Comparison of ENCODE assay signal across 8 mouse cellular contexts in the genomic region with DNA sequence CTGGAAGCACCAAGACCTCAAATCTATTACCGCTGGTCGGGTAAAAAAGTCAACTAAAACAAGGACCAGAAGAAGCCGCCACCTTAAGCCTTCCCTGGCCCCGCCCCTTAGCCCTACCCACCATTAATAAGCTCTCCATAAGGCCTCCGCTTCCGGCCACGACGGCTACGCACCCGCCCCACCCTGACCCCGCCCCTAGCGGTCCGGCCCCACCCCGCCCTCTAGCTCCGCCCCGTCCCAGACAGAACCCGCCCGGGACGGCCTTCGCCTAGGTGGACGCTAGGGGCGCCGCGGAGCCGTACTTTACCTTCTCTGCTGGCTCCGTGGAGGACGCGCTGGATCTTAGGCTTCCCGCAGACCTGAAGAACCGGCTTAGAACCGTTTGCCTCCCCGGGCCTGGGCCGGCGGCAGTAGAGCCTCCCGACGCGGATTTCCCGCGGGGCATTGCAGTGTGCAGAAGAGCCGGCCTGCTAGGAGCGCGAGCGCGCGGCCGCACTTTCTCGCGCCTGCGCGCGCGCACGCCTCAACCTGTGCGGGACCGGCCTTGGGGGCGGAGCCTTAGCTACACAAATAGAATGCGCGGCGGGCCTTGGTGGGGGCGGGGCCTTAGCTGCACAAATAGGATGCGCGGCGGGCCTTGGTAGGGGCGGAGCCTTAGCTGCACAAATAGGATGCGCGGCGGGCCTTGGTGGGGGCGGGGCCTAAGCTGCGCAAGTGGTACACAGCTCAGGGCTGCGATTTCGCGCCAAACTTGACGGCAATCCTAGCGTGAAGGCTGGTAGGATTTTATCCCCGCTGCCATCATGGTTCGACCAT. TPM values are rescaled to one million over a fixed set of nuclear protein-coding genes. Genes with fewer than 3 reads are reported as not detected.
DNase-seq lines count a peak whose midpoint lies in the region; ATAC-seq and TF ChIP-seq lines count a peak whose summit lies in the region.

Dhfr (plus strand) TSS at position 271 of the 816 bp plus-strand sequence.
Msh3 (minus strand) TSS at position 548 of the 816 bp plus-strand sequence.

- DNase-seq in ES-E14 (ENCODE audit: low read depth, low spot score): peak; percentile 95
- peak; percentile 98 for DNase-seq in cerebellum, adult 11-12 months
- peak; percentile 92 for DNase-seq in heart, postnatal 25 days (ENCODE audit: low spot score)
- peak; percentile 95 to 98 for DNase-seq in layer of hippocampus, adult 18-20 months (ENCODE audit: low spot score in 2 of 2)
- peak; percentile 98 for DNase-seq in lung, adult 2 months
- peak; percentile 93 to 95 for DNase-seq in thymus, adult 18-20 months

- H3K4me3 ChIP-seq in ES-E14 (ENCODE audit: insufficient read depth in 1 of 2, low read depth in 1 of 2, low read length in 2 of 2, poor library complexity in 1 of 2, severe bottlenecking in 1 of 2): peak within 1 kb of the TSS; percentile 96 to 100
- peak within 1 kb of the TSS; percentile 80 for H3K4me3 ChIP-seq in forebrain, embryonic 15.5 days
- peak within 1 kb of the TSS; percentile 94 for H3K4me3 ChIP-seq in lung, adult 2 months (replicated peaks; ENCODE audit: extremely low read depth, low read depth, low read length)

- H3K4me2 ChIP-seq in forebrain, embryonic 15.5 days (replicated peaks): peak within 1 kb of the TSS; percentile 90

- in situ Hi-C loops in ES-E14 (cut with MboI; ENCODE audit: low sequenced_read_pairs in 2 of 2, unreplicated experiment in 2 of 2): no loop called here

- H3K27me3 ChIP-seq in forebrain, embryonic 15.5 days: no peaks in the 10 kb centered on the region

- ATAC-seq in forebrain, embryonic 15.5 days (replicated peaks): peak; percentile 98
- peak; percentile 86 for ATAC-seq in neutrophil, adult 5-6 weeks (ENCODE audit: extremely low read depth, insufficient number of reproducible peaks, low FRiP score, poor library complexity, severe bottlenecking)

- intact Hi-C loops in heart, postnatal 25 days (cut with DNase I): loop anchor here (5.0 kb wide), 1 partner anchor 388 kb away; no protein-coding TSS in a partner anchor

- H3K36me3 ChIP-seq in ES-E14 (ENCODE audit: control insufficient read depth, insufficient read depth, low read length, poor library complexity, severe bottlenecking): peaks cover 15% of the 10 kb centered on the region
- no peaks in the 10 kb centered on the region for H3K36me3 ChIP-seq in forebrain, embryonic 15.5 days

- H3K4me1 ChIP-seq in ES-E14 (ENCODE audit: control insufficient read depth in 2 of 2, insufficient read depth in 2 of 2, low read length in 2 of 2, poor library complexity in 1 of 2): peaks cover 0 to 4% of the 10 kb centered on the region in 2 experiments; a peak in 1 of 4 replicates
- H3K4me1 ChIP-seq in forebrain, embryonic 15.5 days: peaks cover 20% of the 10 kb centered on the region
- H3K4me1 ChIP-seq in lung, adult 2 months (ENCODE audit: control insufficient read depth, insufficient read depth, low read length): peaks cover 2% of the 10 kb centered on the region; the same call in 1 of the 2 replicates

- peak within 1 kb of the TSS; percentile 87 for H3K27ac ChIP-seq in ES-E14 (ENCODE audit: insufficient read depth, low read depth, low read length, poor library complexity, severe bottlenecking)
- H3K27ac ChIP-seq in forebrain, embryonic 15.5 days (replicated peaks): peak within 1 kb of the TSS; percentile 94

- peak; percentile 39; the same call in 1 of the 2 replicates for TF ChIP-seq POLR2A in lung, adult 2 months (IDR thresholded peaks at IDR 0.05; ENCODE audit: borderline replicate concordance, extremely low read depth, low read depth, low read length)

- peak; percentile 49; the same call in 1 of the 2 replicates for TF ChIP-seq CTCF in lung, adult 2 months (IDR thresholded peaks at IDR 0.05; ENCODE audit: insufficient read depth, low read length)

- peak within 1 kb of the TSS; percentile 95 for H3K9ac ChIP-seq in ES-E14 (ENCODE audit: insufficient read depth, low read depth, low read length, poor library complexity, severe bottlenecking)
- H3K9ac ChIP-seq in forebrain, embryonic 15.5 days (replicated peaks): peak within 1 kb of the TSS; percentile 68

- H3K9me3 ChIP-seq in ES-E14 (ENCODE audit: control insufficient read depth, insufficient read depth, low read depth, low read length): no peaks in the 10 kb centered on the region
- H3K9me3 ChIP-seq in forebrain, embryonic 15.5 days: no peaks in the 10 kb centered on the region

- under 1% methylated on average over 76 of the region's 76 CpGs for WGBS in forebrain, embryonic 15.5 days
- WGBS in lung, adult 2 months: under 1% methylated on average over 75 of the region's 76 CpGs

TF ChIP-seq in ES-E14, 5 proteins besides CTCF, POLR2A, EP300 and RAD21:
- TF ChIP-seq ZC3H11A (IDR thresholded peaks at IDR 0.05; ENCODE audit: borderline replicate concordance, low read depth, low read length) (no peak), HCFC1 (IDR thresholded peaks at IDR 0.05; ENCODE audit: borderline replicate concordance, insufficient read depth, low read length) (no peak), ZNF384 (IDR thresholded peaks at IDR 0.05; ENCODE audit: low read depth, low read length) (no peak), MAFK (IDR thresholded peaks at IDR 0.05; ENCODE audit: insufficient read depth, low read depth, low read length) (no peak), CHD2 (IDR thresholded peaks at IDR 0.05; ENCODE audit: low read depth, low read length) (no peak)

RNA-seq across cellular contexts. Expression of gene Dhfr, which starts in this region (rescaled TPM):
- total RNA-seq in ES-E14 (2012; rRNA removed): 8.6 and 15.7 TPM in 2 replicates
- 8.9 and 10.0 TPM in 2 replicates for polyA plus RNA-seq in forebrain, embryonic 15.5 days (2015; fragmentation: Nextera tagmentation; extraction: Ambion mirVana)
- under 1 TPM; 0.61 to 0.96 TPM for total RNA-seq in heart, postnatal 25 days (2021)
- total RNA-seq in layer of hippocampus, adult 18-20 months (2021): 1 to 10 TPM in 1 of 2 experiments, under 1 TPM in 1; 0.99 to 1.5 TPM
- polyA plus RNA-seq in lung, adult 2 months (2012; rRNA removed): 0.45 and 0.57 TPM in 2 replicates
- total RNA-seq in neutrophil, adult 5-6 weeks (2017): 1.1 and 2.2 TPM in 2 replicates

RNA-seq across cellular contexts. Expression of gene Msh3, which starts in this region (rescaled TPM):
- 32.8 and 33.0 TPM in 2 replicates for total RNA-seq in ES-E14 (2012; rRNA removed)
- 28.4 and 28.5 TPM in 2 replicates for polyA plus RNA-seq in forebrain, embryonic 15.5 days (2015; fragmentation: Nextera tagmentation; extraction: Ambion mirVana)
- total RNA-seq in heart, postnatal 25 days (2021): 10 to 100 TPM in 1 of 2 experiments, 1 to 10 TPM in 1; 8.0 to 10.3 TPM
- total RNA-seq in layer of hippocampus, adult 18-20 months (2021): 10 to 100 TPM; 22.2 to 22.9 TPM
- polyA plus RNA-seq in lung, adult 2 months (2012; rRNA removed): 1.8 and 3.2 TPM in 2 replicates
- 48.5 and 53.7 TPM in 2 replicates for total RNA-seq in neutrophil, adult 5-6 weeks (2017)

Comparison
In these comparisons a context has a peak if more than half of its experiments do, and no peak if none do; other contexts are left out.
1. Peak in every context shown above with its lines: DNase-seq, ATAC-seq, H3K4me3 ChIP-seq and H3K27ac ChIP-seq.